Mouse (Mus musculus) hindbrain, embryonic 10.5 days (tissue): Measurements from ENCODE around the gene Nr4a1. TPM values are rescaled to one million over a fixed set of nuclear protein-coding genes. Genes with fewer than 3 reads are reported as not detected.

Experiments
- DNase-seq: peaks from one replicate; pipeline ENCODE4 v3.0.0-alpha.2; 2017; ENCODE audit warnings: low spot score
- H3K27ac ChIP-seq: fragments of 300-500 bp; sonication (generic); 2 replicates; pipeline ENCODE4 v1.5.1; 2016; ENCODE audit warnings: mild to moderate bottlenecking, moderate library complexity
- H3K27me3 ChIP-seq: fragments of 300-500 bp; sonication (generic); 2 replicates; pipeline ENCODE4 v1.6.1; 2016; ENCODE audit warnings: mild to moderate bottlenecking; ENCODE audit not compliant: poor library complexity, insufficient read depth, severe bottlenecking
- H3K36me3 ChIP-seq: fragments of 300-500 bp; sonication (generic); 2 replicates; pipeline ENCODE4 v1.6.1; 2016; ENCODE audit warnings: mild to moderate bottlenecking, moderate library complexity
- H3K4me1 ChIP-seq: fragments of 300-500 bp; sonication (generic); replicated peaks from 2 replicates; pipeline ENCODE4 v1.6.1; 2016; ENCODE audit warnings: mild to moderate bottlenecking
- H3K4me3 ChIP-seq: fragments of 300-500 bp; sonication (generic); 2 replicates; pipeline ENCODE4 v1.5.1; 2016; ENCODE audit warnings: mild to moderate bottlenecking, moderate library complexity
- H3K9me3 ChIP-seq: fragments of 300-500 bp; sonication (generic); 2 replicates; pipeline ENCODE4 v1.6.1; 2016; ENCODE audit warnings: mild to moderate bottlenecking, moderate library complexity
- WGBS: fragments of 180-500 bp; shearing (Covaris S2); methylation state at CpG from one replicate; pipeline ENCODE4 v1.1.7; 2016; 5-methylcytosine and 5-hydroxymethylcytosine counted together
- polyA plus RNA-seq: library from polyadenylated mRNA; unstranded; fragments of >200 nt; fragmentation: Nextera tagmentation; extraction: Ambion mirVana; gene quantifications from 2 replicates; pipeline ENCODE4 v1.2.1, GENCODE M21; 2016

Nr4a1 gene
- polyA plus RNA-seq, 1 experiment from 2014 or later, result 5.1 TPM

GRCm38 (mm10) chr15:101266132-101266963 is 12.3 kb downstream of the Nr4a1 start:
- DNase-seq, result peak; percentile 77
- peaks cover 58% of the 10 kb centered on the region for H3K4me1 ChIP-seq
- no peaks in the 10 kb centered on the region for H3K9me3 ChIP-seq
- peak overlapping the region; percentile 61 for H3K4me3 ChIP-seq
- peak overlapping the region; percentile 82 for H3K27ac ChIP-seq
- under 1% methylated on average over 57 of the region's 57 CpGs for WGBS
- H3K36me3 ChIP-seq, result peaks cover 8% of the 10 kb centered on the region; the same call in 1 of the 2 replicates
- peaks cover 61% of the 10 kb centered on the region for H3K27me3 ChIP-seq

- Histone ChIP-seq H3K36me3 (peaks cover 18% of the 10 kb centered on the region), H3K4me3 (peak overlapping the region; percentile 61), H3K27me3 (peaks cover 61% of the 10 kb centered on the region), H3K27ac (peak overlapping the region; percentile 82), H3K9me3 (no peaks in the 10 kb centered on the region), H3K4me1 (peaks cover 49% of the 10 kb centered on the region)
- WGBS, result 7% methylated on average over 25 of the region's 25 CpGs
- no peak for DNase-seq
Observed at GRCm38 (mm10) chr15:101267053-101268032, 13.3 kb downstream of the Nr4a1 start.

GRCm38 (mm10) chr15:101270101-101270820 is 16.2 kb downstream of the Nr4a1 start:
- Histone ChIP-seq H3K9me3 (no peaks in the 10 kb centered on the region), H3K27ac (no peak overlapping the region), H3K4me1 (peaks cover 44% of the 10 kb centered on the region), H3K4me3 (no peak overlapping the region), H3K36me3 (peaks cover 38% of the 10 kb centered on the region), H3K27me3 (peaks cover 43% of the 10 kb centered on the region)
- WGBS, result 93% methylated on average over 29 of the region's 29 CpGs
- DNase-seq, result no peak

DNA sequence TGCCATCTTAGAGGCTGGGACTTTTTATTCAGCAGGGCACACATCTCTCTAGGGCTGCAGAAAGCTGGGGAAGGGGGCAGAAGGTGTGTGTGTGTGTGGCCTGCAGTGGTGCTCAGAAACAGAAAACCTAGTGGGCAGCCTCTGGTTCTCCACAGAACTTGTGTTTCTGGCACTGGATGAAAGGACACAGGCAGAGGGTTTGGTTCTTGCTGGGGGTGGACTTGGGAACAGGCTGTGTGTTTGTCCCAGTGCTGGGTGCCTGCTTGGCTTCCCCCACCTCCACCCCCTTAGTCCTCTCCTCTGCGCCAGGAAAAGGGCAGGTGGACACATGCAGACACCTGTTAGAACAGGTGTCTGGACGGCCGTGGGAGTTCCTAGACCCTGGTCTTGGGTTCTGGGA is 17.0 kb downstream of the Nr4a1 start:
- WGBS, result 74% methylated on average over 3 of the region's 3 CpGs
- no peaks in the 10 kb centered on the region for H3K9me3 ChIP-seq

GRCm38 (mm10) chr15:101271513-101271912 is 17.4 kb downstream of the Nr4a1 start:
- WGBS, result 85% methylated on average over 15 of the region's 15 CpGs
- Histone ChIP-seq H3K27ac (no peak overlapping the region), H3K9me3 (no peaks in the 10 kb centered on the region), H3K4me3 (no peak overlapping the region), H3K36me3 (peaks cover 38% of the 10 kb centered on the region), H3K4me1 (peaks cover 37% of the 10 kb centered on the region), H3K27me3 (peaks cover 30% of the 10 kb centered on the region)
- no peak for DNase-seq

More for the DNA sequence above, 17.0 kb downstream of the Nr4a1 start:
- peaks cover 37% of the 10 kb centered on the region for H3K4me1 ChIP-seq
- H3K27me3 ChIP-seq, result peaks cover 34% of the 10 kb centered on the region
- no peak overlapping the region for H3K4me3 ChIP-seq
- H3K27ac ChIP-seq, result no peak overlapping the region
- no peak for DNase-seq
- peaks cover 38% of the 10 kb centered on the region for H3K36me3 ChIP-seq

GRCm38 (mm10) chr15:101274380-101274779 is 20.3 kb downstream of the Nr4a1 start:
- no peak for DNase-seq
- Histone ChIP-seq H3K9me3 (no peaks in the 10 kb centered on the region), H3K36me3 (peaks cover 38% of the 10 kb centered on the region), H3K4me1 (peaks cover 40% of the 10 kb centered on the region), H3K27ac (no peak overlapping the region), H3K27me3 (peaks cover 3% of the 10 kb centered on the region; the same call in 1 of the 2 replicates), H3K4me3 (no peak overlapping the region)
- 80% methylated on average over 6 of the region's 6 CpGs for WGBS

DNA sequence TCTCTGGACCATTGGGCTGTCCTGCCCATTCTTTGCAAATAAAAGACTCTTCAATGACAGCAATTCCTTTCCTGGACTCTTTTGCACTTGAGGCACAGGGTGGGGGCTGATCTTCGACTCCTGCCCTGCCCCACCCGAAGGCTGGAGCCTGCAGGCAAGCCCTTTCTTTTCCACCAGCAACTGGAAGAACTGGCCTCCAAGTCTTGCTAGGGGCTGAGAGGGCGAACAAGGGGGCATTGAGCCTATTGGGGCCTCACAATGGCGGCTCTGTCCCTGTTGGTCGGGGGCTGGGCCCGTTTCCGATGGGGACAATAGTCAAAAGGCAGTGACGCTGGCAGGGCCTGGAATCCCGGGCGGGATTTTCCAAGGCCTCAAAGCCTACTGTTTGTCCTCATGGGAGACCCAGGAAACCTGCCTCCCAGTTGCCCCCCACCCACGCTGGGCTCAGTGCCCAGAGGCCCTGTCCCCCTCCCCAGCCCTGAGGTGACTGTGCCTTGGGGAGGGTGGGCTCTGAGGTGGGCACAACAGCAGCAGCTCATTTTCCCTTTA is 23.4 kb downstream of the Nr4a1 start:
- DNase-seq, result peak; percentile 65
- WGBS, result 30% methylated on average over 11 of the region's 11 CpGs
- H3K9me3 ChIP-seq, result no peaks in the 10 kb centered on the region
- peak overlapping the region; percentile 86 for H3K27ac ChIP-seq
- H3K4me3 ChIP-seq, result no peak overlapping the region
- peaks cover 39% of the 10 kb centered on the region for H3K4me1 ChIP-seq
- peaks cover 20% of the 10 kb centered on the region for H3K36me3 ChIP-seq
- no peaks in the 10 kb centered on the region for H3K27me3 ChIP-seq

GRCm38 (mm10) chr15:101278589-101278988 is 24.5 kb downstream of the Nr4a1 start:
- H3K27ac ChIP-seq, result peak overlapping the region; percentile 86
- H3K4me3 ChIP-seq, result no peak overlapping the region
- H3K36me3 ChIP-seq, result peaks cover 9% of the 10 kb centered on the region
- no peak for DNase-seq
- no peaks in the 10 kb centered on the region for H3K9me3 ChIP-seq
- 48% methylated on average over 5 of the region's 5 CpGs for WGBS
- H3K27me3 ChIP-seq, result no peaks in the 10 kb centered on the region
- H3K4me1 ChIP-seq, result peaks cover 39% of the 10 kb centered on the region

GRCm38 (mm10) chr15:101279430-101279999 is 25.4 kb downstream of the Nr4a1 start:
- H3K4me1 ChIP-seq, result peaks cover 39% of the 10 kb centered on the region
- no peaks in the 10 kb centered on the region for H3K36me3 ChIP-seq
- no peak overlapping the region for H3K4me3 ChIP-seq
- 69% methylated on average over 12 of the region's 12 CpGs for WGBS
- peak overlapping the region; percentile 67 for H3K27ac ChIP-seq
- H3K9me3 ChIP-seq, result no peaks in the 10 kb centered on the region
- no peaks in the 10 kb centered on the region for H3K27me3 ChIP-seq
- DNase-seq, result no peak

- H3K27me3 ChIP-seq, result no peaks in the 10 kb centered on the region
- H3K4me1 ChIP-seq, result peaks cover 44% of the 10 kb centered on the region
- no peaks in the 10 kb centered on the region for H3K9me3 ChIP-seq
- DNase-seq, result no peak
- H3K4me3 ChIP-seq, result no peak overlapping the region
- 75% methylated on average over 5 of the region's 5 CpGs for WGBS
- peaks cover 17% of the 10 kb centered on the region for H3K36me3 ChIP-seq
- H3K27ac ChIP-seq, result no peak overlapping the region
Observed at GRCm38 (mm10) chr15:101282471-101282870, 28.4 kb downstream of the Nr4a1 start.

GRCm38 (mm10) chr15:101283183-101283910 is 29.3 kb downstream of the Nr4a1 start:
- peaks cover 35% of the 10 kb centered on the region for H3K4me1 ChIP-seq
- H3K27ac ChIP-seq, result peak overlapping the region; percentile 98
- peaks cover 25% of the 10 kb centered on the region for H3K36me3 ChIP-seq
- H3K4me3 ChIP-seq, result peak overlapping the region; percentile 76
- H3K27me3 ChIP-seq, result no peaks in the 10 kb centered on the region
- DNase-seq, result peak; percentile 62
- WGBS, result 3% methylated on average over 26 of the region's 26 CpGs
- H3K9me3 ChIP-seq, result no peaks in the 10 kb centered on the region
